Mouse (Mus musculus) limb, embryonic 11.5 days (tissue): Measurements from ENCODE around the gene Pkp3. TPM values are rescaled to one million over a fixed set of nuclear protein-coding genes. Genes with fewer than 3 reads are reported as not detected.

Source experiments
- ATAC-seq: fragments of 200-750 bp; cut with Nextera tagmentation; 2 replicates; pipeline ENCODE4 v1.8.0; 2017; ENCODE audit warnings: low read depth; ENCODE audit not compliant: insufficient number of reproducible peaks, low FRiP score, low TSS enrichment
- DNase-seq: peaks from one replicate; pipeline ENCODE4 v3.0.0-alpha.2; 2015; ENCODE audit warnings: low spot score
- H3K27ac ChIP-seq: fragments of 300-500 bp; sonication (generic); replicated peaks from 2 replicates; pipeline ENCODE4 v1.5.1; 2014; ENCODE audit warnings: low read depth, mild to moderate bottlenecking, low read length
- H3K27me3 ChIP-seq: fragments of 300-500 bp; sonication (generic); 2 replicates; pipeline ENCODE4 v1.6.1; 2014; ENCODE audit warnings: mild to moderate bottlenecking, low read length, mixed read lengths; ENCODE audit not compliant: control insufficient read depth, insufficient read depth
- H3K36me3 ChIP-seq: fragments of 300-500 bp; sonication (generic); 2 replicates; pipeline ENCODE4 v1.6.1; 2014; ENCODE audit warnings: mild to moderate bottlenecking, low read length, moderate library complexity, mixed read lengths; ENCODE audit not compliant: control insufficient read depth, insufficient read depth
- H3K4me1 ChIP-seq: fragments of 300-500 bp; sonication (generic); 2 replicates; pipeline ENCODE4 v1.6.1; 2014; ENCODE audit warnings: low read length, mixed read lengths; ENCODE audit not compliant: control insufficient read depth, insufficient read depth
- H3K4me2 ChIP-seq: fragments of 300-500 bp; sonication (generic); 2 replicates; pipeline ENCODE4 v1.6.1; 2014; ENCODE audit warnings: low read depth, mild to moderate bottlenecking, moderate library complexity; ENCODE audit not compliant: severe bottlenecking
- H3K4me3 ChIP-seq: fragments of 300-500 bp; sonication (generic); 2 replicates; pipeline ENCODE4 v1.5.1; 2014; ENCODE audit warnings: low read depth, low read length
- H3K9ac ChIP-seq: fragments of 300-500 bp; sonication (generic); 2 replicates; pipeline ENCODE4 v1.6.1; 2014; ENCODE audit warnings: mild to moderate bottlenecking, low read length
- H3K9me3 ChIP-seq: fragments of 300-500 bp; sonication (generic); 2 replicates; pipeline ENCODE4 v1.6.1; 2016; ENCODE audit warnings: low read length; ENCODE audit not compliant: control insufficient read depth
- WGBS: fragments of 180-500 bp; shearing (Covaris S2); extraction: QIAGEN DNeasy Blood & Tissue Kit; methylation state at CpG from one replicate; pipeline ENCODE4 v1.1.7; 2014; 5-methylcytosine and 5-hydroxymethylcytosine counted together
- polyA plus RNA-seq: library from polyadenylated mRNA; unstranded; fragments of >200 nt; fragmentation: Nextera tagmentation; extraction: Ambion mirVana; gene quantifications from 2 replicates; pipeline ENCODE4 v1.2.1, GENCODE M21; 2014

Gene Pkp3
- polyA plus RNA-seq, 1 experiment from 2014 or later: 3.3 TPM

- 53% methylated on average over 6 of the region's 9 CpGs for WGBS
- no peak overlapping the region for H3K9ac ChIP-seq
- H3K4me3 ChIP-seq: no peak overlapping the region
- no peaks in the 10 kb centered on the region for H3K36me3 ChIP-seq
- H3K27me3 ChIP-seq: no peaks in the 10 kb centered on the region
- H3K9me3 ChIP-seq: no peaks in the 10 kb centered on the region
- peak; percentile 20; the same call in 1 of the 2 replicates for ATAC-seq
- DNase-seq: peak; percentile 33
- peaks cover 6% of the 10 kb centered on the region for H3K4me1 ChIP-seq
- H3K27ac ChIP-seq: peak overlapping the region; percentile 52; the same call in 1 of the 2 replicates
- H3K4me2 ChIP-seq: no peak overlapping the region
Observed at GRCm38 (mm10) chr7:141040867-141041606, 37.0 kb upstream of the Pkp3 start.

DNA sequence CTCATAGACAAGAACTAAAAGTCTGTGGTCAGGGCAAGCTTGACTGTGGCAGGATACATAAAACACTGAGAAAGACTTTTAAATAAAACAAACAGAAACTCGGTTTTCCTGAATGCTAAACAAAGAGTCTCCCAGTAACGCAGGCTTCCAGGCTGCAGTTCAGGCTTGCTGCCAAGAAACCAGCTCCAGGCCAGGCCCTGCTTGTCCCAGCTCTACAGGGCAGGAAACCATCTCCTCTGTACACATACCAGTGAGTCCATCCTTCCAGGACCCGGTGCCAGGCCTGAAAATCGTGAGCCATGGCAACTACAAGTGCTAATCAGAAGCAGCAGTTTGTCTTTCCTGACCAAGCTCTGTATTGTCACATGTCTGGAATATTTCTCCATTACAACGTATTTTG lies 36.4 kb upstream of the Pkp3 start:
- Histone ChIP-seq H3K4me1 (peaks cover 6% of the 10 kb centered on the region), H3K9me3 (no peaks in the 10 kb centered on the region), H3K36me3 (no peaks in the 10 kb centered on the region), H3K27me3 (no peaks in the 10 kb centered on the region), H3K4me2 (peak overlapping the region; percentile 17; the same call in 1 of the 2 replicates), H3K9ac (no peak overlapping the region), H3K27ac (peak overlapping the region; percentile 52; the same call in 1 of the 2 replicates), H3K4me3 (no peak overlapping the region)
- 30% methylated on average over 5 of the region's 5 CpGs for WGBS
- DNase-seq (peak; percentile 32), ATAC-seq (no peak)

GRCm38 (mm10) chr7:141042539-141042938 lies 35.5 kb upstream of the Pkp3 start:
- Histone ChIP-seq H3K9ac (no peak overlapping the region), H3K4me2 (no peak overlapping the region), H3K27ac (no peak overlapping the region), H3K27me3 (no peaks in the 10 kb centered on the region), H3K4me3 (no peak overlapping the region), H3K36me3 (no peaks in the 10 kb centered on the region), H3K9me3 (no peaks in the 10 kb centered on the region), H3K4me1 (peaks cover 6% of the 10 kb centered on the region)
- 28% methylated on average over 4 of the region's 4 CpGs for WGBS
- ATAC-seq (0 out of 2 replicates have a peak, but pooled peaks have one; percentile 22), DNase-seq (no peak)

DNA sequence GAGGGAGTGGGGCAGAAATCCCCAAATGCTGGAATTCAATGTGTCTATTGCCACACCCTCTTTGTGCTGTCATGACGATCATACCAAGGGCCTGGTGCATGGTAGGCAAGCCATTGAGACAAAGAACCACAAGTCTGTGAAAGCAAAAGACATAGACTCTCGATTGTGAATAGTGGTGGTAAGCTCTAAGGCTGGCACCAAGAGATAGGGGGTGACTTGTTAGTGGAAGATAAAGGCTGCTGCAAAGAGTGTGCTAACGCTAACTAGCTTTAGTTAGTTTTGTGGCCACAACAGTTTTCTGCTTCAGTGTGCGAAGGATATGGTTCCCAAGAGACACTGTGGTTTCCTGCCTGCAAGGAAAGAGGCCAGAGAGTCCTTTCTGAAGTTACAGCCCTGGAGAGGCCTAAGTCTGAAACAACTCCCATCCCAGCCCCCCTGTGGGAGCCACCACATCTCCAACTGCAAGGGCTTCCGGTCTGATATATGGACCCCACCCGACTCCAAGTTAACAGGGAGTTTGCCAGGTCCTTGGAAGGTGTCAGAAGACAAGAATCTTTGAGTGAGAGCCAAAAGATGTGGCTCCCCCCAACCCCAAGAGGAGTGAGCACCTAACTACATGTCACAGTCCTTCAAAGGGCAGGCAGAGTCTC lies 31.0 kb upstream of the Pkp3 start:
- H3K27ac ChIP-seq: no peak overlapping the region
- H3K4me1 ChIP-seq: peaks cover 6% of the 10 kb centered on the region; the same call in 1 of the 2 replicates
- DNase-seq (no peak), ATAC-seq (no peak)
- no peaks in the 10 kb centered on the region for H3K9me3 ChIP-seq
- 69% methylated on average over 6 of the region's 6 CpGs for WGBS
- no peaks in the 10 kb centered on the region for H3K27me3 ChIP-seq
- H3K4me3 ChIP-seq: no peak overlapping the region
- no peak overlapping the region for H3K9ac ChIP-seq
- H3K36me3 ChIP-seq: no peaks in the 10 kb centered on the region
- H3K4me2 ChIP-seq: peak overlapping the region; percentile 67; the same call in 1 of the 2 replicates

DNA sequence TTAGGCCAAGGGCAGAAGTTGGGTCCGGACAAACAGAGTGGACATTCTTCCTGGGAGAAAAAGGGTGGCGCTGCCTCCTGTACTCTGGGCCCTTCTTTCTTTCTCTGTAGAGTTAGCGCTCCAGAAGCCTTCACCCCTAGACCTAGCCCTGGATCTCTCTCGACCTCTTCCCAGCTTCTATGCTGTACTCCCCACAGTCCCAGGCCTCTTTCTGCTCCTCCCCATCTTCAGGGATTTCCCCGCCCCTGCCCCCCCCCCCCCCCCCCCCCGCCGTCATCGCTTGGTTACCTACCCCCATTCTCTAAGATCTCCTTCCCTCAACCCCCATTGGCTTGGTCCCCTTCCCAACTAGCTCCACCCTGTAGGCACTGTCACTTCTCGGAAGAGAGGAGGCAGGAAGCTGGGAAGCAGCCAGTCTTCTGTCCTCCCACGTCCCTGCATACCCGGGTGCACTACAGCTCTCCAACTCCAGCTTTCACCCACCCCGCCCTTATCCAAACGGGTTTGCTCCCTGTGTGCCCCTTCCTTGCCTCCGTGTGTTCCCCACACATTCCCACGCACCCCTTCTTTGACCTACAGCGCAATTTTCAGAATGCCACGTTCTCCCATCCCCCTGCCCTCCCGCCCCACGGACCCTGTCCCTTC lies 30.3 kb upstream of the Pkp3 start:
- H3K4me1 ChIP-seq: 0 out of 2 replicates have a peak, but pooled peaks cover 2% of the 10 kb centered on the region
- no peaks in the 10 kb centered on the region for H3K36me3 ChIP-seq
- H3K4me2 ChIP-seq: peak overlapping the region; percentile 67
- 7% methylated on average over 15 of the region's 19 CpGs for WGBS
- H3K9me3 ChIP-seq: no peaks in the 10 kb centered on the region
- 0 out of 2 replicates have a peak overlapping the region, but pooled peaks have one; percentile 21 for H3K27ac ChIP-seq
- ATAC-seq (peak; percentile 81), DNase-seq (no peak)
- peak overlapping the region; percentile 35; the same call in 1 of the 2 replicates for H3K9ac ChIP-seq
- H3K27me3 ChIP-seq: no peaks in the 10 kb centered on the region
- H3K4me3 ChIP-seq: peak overlapping the region; percentile 23

GRCm38 (mm10) chr7:141048226-141049218 lies 29.5 kb upstream of the Pkp3 start:
- peak overlapping the region; percentile 23 for H3K4me3 ChIP-seq
- DNase-seq (peak; percentile 96), ATAC-seq (peak; percentile 82)
- 13% methylated on average over 21 of the region's 21 CpGs for WGBS
- no peaks in the 10 kb centered on the region for H3K4me1 ChIP-seq
- peak overlapping the region; percentile 67 for H3K4me2 ChIP-seq
- H3K27me3 ChIP-seq: no peaks in the 10 kb centered on the region
- no peaks in the 10 kb centered on the region for H3K36me3 ChIP-seq
- H3K9ac ChIP-seq: peak overlapping the region; percentile 35; the same call in 1 of the 2 replicates
- H3K9me3 ChIP-seq: no peaks in the 10 kb centered on the region
- H3K27ac ChIP-seq: 0 out of 2 replicates have a peak overlapping the region, but pooled peaks have one; percentile 21

DNA sequence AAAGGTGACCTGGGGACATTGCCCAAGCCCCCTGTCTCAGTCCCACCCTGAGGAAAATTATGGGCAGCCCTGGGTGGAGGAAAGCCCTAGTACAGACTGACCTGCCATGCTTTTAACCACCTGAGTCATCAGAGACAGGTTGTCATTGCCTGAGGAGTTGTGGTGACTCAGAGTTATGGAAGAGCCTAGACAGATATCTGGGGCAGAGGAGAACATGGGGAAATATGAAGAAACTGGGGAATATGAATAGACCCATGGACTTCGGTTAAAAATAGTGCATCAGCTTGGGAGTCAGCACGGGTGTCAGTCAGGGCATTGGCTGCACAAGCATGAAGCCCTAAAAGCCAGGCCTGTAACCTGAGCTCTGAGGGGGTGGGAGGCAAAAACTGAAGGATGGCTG lies 28.7 kb upstream of the Pkp3 start:
- H3K36me3 ChIP-seq: no peaks in the 10 kb centered on the region
- no peak for ATAC-seq
- no peak overlapping the region for H3K4me2 ChIP-seq

More for the DNA sequence above, 28.7 kb upstream of the Pkp3 start:
- no peak for DNase-seq
- Histone ChIP-seq H3K27me3 (no peaks in the 10 kb centered on the region), H3K9me3 (no peaks in the 10 kb centered on the region), H3K9ac (no peak overlapping the region), H3K27ac (no peak overlapping the region), H3K4me3 (no peak overlapping the region), H3K4me1 (no peaks in the 10 kb centered on the region)
- 69% methylated on average over 2 of the region's 2 CpGs for WGBS
